Mouse (Mus musculus) left cerebral cortex, adult 11 months (tissue): ENCODE data around the gene Dlgap3.

Source experiments
- DNase-seq: peaks from one replicate; pipeline ENCODE4 v3.0.0; 2022; ENCODE audit warnings: low spot score

Dlgap3 gene

DNA sequence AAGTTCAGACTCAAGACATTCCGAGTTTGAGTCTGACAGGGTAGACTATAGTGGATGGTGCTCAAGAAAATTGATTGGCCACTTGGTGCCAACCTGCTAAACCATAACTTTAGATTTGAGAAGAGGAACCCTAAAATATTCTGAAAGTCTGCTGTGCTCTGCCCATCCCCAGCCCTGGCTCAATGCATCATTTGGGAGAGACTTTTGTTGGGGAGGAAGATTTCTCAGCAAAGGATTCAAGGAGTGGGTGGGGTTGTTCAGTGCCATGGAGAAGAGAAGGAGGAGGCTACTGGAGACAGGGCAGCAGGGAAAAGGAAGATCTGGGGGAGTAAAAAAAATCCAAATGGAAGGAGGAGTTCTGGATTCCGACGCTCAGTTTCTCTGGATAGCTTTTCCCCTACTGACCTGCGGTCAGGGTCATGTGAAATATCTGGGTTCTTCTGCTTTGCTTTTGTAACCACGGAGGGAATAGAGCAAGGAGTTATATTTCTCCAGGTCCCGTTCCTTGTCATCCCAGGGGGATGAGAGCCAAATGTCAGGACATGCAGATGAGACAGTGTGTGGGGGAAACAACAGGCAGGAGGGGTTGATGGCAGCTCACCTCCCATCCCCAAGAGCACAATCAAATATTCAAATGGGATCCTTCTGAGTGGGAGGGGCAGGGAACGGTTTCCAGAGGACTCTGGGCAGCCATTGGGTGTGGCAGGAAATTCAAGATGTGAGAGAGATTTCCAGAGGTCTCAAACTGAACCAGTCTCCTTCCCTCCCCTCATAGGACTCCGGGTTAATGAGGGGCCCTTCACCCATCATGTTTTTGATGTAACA lies 5.3 kb downstream of the Dlgap3 start:
- DNase-seq: no peak

DNA sequence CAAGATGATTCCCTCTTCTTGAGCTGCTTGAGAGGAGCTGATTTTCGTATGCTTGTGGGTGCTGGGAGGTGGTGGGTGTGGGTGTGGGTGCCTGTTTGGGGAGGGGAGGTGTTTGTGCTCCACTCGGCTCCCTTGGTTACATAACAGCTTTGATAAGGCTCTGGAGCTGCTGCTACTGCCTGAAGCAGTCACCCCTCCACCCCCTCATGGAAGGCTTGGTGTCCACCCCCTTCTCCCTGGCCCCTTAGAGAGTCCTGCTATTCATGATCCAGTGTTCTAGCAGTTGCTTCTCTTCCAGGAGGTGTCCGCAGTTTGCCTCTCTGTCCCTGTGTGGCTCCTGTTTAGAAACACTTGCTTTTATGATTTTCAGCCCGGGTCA lies 5.9 kb downstream of the Dlgap3 start:
- no peak for DNase-seq

- no peak for DNase-seq
Observed at GRCm38 (mm10) chr4:127177961-127178360, 9.0 kb downstream of the Dlgap3 start.

DNA sequence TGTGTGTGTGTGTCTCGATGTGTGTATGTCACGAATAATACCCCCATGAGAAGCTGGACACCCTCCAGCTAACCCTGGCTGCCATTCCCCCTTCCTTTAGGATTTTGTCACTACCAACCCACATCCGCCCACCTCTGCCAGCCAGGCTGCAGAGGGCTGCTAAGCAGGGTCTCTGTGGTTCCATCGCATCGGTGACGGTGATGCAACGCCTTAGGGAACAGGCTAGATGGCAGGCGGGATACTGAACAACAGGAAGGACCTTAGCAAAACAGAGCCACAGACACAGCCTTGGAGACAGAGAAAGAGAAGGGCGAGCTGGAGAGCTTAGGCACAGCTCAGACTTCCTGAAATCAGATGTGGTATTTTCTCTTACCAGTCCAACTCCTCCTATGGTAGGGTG lies 9.7 kb downstream of the Dlgap3 start:
- no peak for DNase-seq

GRCm38 (mm10) chr4:127179469-127180449 lies 10.8 kb downstream of the Dlgap3 start:
- DNase-seq: no peak

GRCm38 (mm10) chr4:127180450-127180840 lies 11.4 kb downstream of the Dlgap3 start:
- no peak for DNase-seq

GRCm38 (mm10) chr4:127181010-127181409 lies 12.0 kb downstream of the Dlgap3 start:
- DNase-seq: no peak

GRCm38 (mm10) chr4:127183867-127184266 lies 14.9 kb downstream of the Dlgap3 start:
- no peak for DNase-seq

GRCm38 (mm10) chr4:127190921-127191320 lies 21.9 kb downstream of the Dlgap3 start:
- no peak for DNase-seq

GRCm38 (mm10) chr4:127192704-127193103 lies 23.7 kb downstream of the Dlgap3 start:
- no peak for DNase-seq

DNA sequence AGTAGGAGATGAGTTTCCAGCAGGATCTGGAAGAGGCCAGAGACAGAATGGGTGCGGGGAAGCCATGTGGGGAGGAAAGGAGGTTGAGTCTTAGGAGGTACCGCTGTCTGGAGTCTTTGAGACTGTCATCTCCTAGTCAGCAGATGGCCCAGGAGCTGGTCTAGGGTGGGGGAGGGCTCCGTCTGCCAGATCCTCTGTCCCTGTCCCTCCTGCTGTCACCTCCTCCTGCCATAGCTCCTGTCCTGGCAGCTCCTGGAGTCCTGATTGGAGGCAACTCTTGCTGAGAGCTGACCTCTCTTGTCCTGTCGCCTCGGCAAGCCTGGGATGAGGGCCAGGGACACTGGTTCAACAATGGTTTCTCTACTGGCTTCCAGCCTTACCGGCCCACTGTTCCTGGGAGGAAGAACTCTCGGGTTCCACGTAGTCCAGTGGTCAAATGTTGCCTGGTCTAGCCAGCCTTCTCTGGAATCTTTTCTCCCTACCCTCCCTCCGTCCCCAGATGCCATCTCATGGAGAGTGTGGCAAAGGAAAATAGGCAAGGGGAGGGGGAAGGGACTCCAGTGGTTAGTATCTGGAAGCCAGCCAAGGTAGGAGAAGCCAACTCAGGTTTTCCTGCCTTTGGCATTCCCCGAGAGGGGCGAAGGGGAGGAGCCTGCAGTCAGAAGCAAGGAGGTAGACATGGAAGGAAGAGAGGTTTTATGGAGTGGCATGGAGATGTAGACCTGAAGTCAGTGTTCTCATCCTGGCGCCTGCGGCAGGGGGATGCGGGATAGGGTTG lies 24.6 kb downstream of the Dlgap3 start:
- no peak for DNase-seq

DNA sequence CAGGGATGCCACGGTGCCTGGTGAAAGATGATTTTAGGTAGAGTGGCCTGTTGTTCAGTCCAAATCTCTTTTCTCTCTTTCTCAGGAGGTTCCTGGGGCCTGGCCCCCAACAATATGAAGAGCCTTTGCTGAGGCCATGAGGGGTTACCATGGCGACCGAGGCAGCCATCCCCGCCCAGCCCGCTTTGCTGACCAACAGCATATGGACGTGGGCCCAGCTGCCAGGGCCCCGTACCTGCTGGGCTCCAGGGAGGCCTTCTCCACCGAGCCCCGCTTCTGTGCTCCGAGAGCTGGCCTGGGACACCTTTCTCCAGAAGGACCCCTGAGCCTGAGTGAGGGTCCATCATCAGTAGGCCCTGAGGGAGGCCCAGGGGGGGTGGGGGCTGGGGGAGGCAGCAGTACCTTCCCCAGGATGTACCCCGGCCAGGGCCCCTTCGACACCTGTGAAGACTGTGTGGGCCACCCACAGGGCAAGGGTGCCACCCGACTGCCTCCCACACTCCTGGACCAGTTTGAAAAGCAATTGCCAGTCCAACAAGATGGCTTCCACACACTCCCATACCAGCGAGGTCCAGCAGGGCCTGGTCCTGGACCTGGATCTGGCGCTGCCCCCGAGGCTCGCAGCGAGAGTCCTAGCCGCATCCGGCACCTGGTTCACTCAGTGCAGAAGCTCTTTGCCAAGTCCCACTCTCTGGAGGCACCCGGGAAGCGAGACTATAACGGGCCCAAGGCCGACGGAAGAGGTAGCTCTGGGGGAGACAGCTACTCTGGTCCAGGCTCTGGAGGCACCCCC lies 25.7 kb downstream of the Dlgap3 start:
- DNase-seq: no peak

DNA sequence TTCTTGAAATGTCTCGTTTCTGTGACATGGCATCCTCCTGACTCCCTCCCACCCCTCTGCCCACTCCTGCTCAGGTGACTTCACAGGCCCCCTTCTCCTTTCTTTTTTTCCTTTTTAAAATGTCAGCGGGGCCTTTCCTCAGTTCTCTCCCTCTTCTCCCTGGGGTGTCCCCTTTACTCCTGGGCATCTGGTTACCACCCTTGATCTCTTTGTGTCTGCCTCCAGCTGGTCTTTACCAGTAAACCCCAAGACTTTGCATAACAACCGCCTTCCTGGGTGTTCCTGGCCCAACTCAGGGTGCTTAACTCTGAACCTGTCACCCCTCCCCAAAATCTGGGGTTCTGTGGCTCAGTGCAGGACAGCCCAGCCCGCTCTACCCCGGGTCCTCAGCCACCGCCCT lies 29.6 kb downstream of the Dlgap3 start:
- DNase-seq: no peak

DNA sequence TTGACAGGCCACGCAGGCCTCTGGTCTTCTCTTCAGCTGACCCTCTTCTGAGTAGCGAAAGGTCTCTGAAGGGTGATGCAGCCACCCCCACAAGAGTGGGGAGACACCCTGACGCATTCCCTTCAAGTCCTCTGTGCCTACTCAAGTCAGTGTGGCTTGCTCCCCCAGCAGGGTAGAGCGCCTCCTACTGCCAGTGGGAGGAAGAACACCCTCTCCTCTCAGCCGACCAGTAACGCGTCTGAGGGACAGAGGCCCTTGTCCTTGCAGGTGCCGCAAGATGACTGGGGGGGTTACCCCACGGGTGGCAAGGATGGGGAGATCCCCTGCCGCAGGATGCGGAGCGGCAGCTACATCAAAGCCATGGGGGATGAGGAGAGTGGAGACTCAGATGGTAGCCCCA lies 30.4 kb downstream of the Dlgap3 start:
- no peak for DNase-seq

DNA sequence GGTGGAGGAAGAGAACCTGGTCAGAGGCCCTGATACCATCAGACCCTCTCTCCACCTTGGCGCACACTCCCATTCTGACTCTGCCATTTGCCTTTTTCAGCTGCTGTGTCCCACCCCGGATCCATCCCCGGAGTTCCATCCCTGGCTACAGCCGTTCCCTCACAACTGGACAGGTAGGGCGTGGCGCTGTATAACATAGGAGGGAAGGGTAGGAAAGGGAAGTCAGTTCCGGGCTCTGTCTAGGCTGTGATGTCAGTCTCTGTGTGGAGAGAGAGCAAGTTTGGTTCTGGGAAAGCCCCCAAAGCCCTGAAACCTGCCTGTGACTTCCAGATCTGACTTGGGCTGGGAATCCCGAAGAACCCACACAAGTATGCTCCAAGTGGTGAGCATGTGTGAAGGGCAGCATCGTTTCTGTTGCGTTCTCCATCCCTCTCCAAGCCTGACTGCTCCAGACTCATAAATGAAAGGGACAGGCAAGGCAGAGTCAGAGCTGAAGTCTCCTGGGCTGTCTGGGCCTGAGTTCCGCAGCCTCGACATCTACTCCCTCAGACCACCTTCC lies 31.2 kb downstream of the Dlgap3 start:
- no peak for DNase-seq

DNA sequence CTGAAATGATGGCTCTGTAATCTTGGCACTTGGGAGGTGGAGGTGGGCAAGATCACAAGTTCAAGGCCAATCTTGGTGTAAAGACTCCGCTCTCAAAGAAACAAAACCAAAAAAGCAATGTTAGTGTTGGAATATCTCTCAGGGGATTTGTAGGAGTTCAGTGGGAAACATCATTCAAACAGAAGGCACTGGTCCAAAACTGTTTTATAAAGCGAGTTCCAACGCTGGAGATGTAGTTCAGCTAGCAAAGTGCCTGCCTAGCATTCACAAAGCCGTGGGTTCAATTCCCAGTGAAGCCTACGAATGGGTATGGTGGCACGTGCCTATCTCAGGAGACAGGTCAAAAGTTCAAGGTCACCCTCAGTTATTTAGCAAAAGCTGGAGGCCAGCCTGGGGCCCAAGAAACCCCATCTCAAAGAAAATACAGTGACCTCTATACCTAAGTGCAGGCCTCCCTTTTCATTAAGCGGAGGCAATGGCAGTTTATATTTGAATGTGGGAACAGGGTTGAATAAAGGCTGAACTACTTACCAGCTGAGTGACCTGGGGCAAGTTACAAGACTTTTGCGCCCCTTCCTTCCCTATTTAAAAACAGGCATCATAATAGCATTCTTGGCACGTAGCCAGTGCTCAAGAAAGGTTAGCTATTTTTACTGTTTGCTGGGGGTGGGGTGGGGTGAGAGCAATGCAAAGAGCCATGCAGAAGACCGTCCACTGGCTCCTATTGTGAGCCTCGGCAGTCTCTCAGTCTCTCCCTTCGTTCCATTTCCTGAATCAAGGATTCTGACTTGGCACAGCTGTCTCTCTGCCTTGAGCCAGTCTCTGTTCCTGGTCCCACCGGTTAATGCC lies 32.0 kb downstream of the Dlgap3 start:
- DNase-seq: no peak

- no peak for DNase-seq
Observed at GRCm38 (mm10) chr4:127203081-127203480, 34.1 kb downstream of the Dlgap3 start.

- no peak for DNase-seq
Observed at GRCm38 (mm10) chr4:127211318-127211717, 42.3 kb downstream of the Dlgap3 start.

GRCm38 (mm10) chr4:127214510-127214909 lies 45.5 kb downstream of the Dlgap3 start:
- DNase-seq: no peak

GRCm38 (mm10) chr4:127215103-127215502 lies 46.1 kb downstream of the Dlgap3 start:
- no peak for DNase-seq
